8 mouse cellular contexts compared by ENCODE assay signal in the genomic region with DNA sequence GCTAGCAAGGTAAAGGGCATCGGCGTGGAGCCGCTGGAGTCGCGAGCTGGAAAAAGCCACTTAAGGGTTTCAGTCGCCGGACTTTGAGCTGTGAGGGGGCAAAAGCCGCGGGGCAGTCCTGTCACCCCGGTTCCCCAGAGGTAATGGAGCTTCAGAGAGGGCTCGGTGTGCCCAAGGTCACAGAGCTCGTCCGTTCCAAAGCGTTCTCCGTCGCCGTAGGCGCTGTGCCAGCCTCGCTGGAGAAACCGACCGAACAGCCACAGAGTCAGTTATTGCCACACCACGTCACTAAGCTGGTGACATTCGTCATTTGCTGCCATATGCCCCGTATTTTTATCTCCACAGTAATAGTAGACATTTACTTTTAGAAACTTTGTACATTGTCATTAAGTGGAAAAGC. TPM values are rescaled to one million over a fixed set of nuclear protein-coding genes. Genes with fewer than 3 reads are reported as not detected.
DNase-seq lines count a peak whose midpoint lies in the region; ATAC-seq lines count a peak whose summit lies in the region.

No protein-coding gene starts in this region.

- peak; percentile 72 for DNase-seq in urinary bladder, postnatal 14 days (ENCODE audit: low spot score)
- no peak for DNase-seq in urinary bladder, postnatal 10 days (ENCODE audit: low spot score)
- DNase-seq in cerebellum, adult 9-10 months = peak; percentile 83
- peak; percentile 44 to 78 for DNase-seq in frontal cortex, adult 2 months (ENCODE audit: extremely low spot score in 1 of 2, low spot score in 1 of 2)
- no peak for DNase-seq in hindbrain, embryonic 11.5 days (ENCODE audit: low spot score)
- DNase-seq in left cerebral cortex, adult 18-20 months (ENCODE audit: low spot score in 2 of 2) = peak; percentile 63 to 81
- DNase-seq in lung, postnatal 36 days = peak; percentile 83
- peak; percentile 89 for DNase-seq in skeletal muscle tissue, adult 2 months (ENCODE audit: low read depth, low spot score)

- WGBS in hindbrain, embryonic 11.5 days = under 1% methylated on average over 24 of the region's 24 CpGs

- peak overlapping the region; percentile 91 for H3K9ac ChIP-seq in hindbrain, embryonic 11.5 days (ENCODE audit: low read depth, low read length)

- H3K9me3 ChIP-seq in hindbrain, embryonic 11.5 days (ENCODE audit: control insufficient read depth, low read length) = no peaks in the 10 kb centered on the region

- no peaks in the 10 kb centered on the region for H3K36me3 ChIP-seq in hindbrain, embryonic 11.5 days (ENCODE audit: control insufficient read depth, insufficient read depth, low read length)

- peak overlapping the region; percentile 90 for H3K4me3 ChIP-seq in hindbrain, embryonic 11.5 days (ENCODE audit: low read depth, low read length)

- H3K27me3 ChIP-seq in hindbrain, embryonic 11.5 days (ENCODE audit: control insufficient read depth, insufficient read depth, low read length) = no peaks in the 10 kb centered on the region

- peak; percentile 76 for ATAC-seq in hindbrain, embryonic 11.5 days (ENCODE audit: low FRiP score)

- peak overlapping the region; percentile 51 for H3K4me2 ChIP-seq in hindbrain, embryonic 11.5 days (replicated peaks; ENCODE audit: low read depth, low read length)

- H3K27ac ChIP-seq in hindbrain, embryonic 11.5 days (ENCODE audit: low read depth, low read length) = peak overlapping the region; percentile 86

- H3K4me1 ChIP-seq in hindbrain, embryonic 11.5 days (replicated peaks; ENCODE audit: control insufficient read depth, insufficient read depth, low read length) = no peaks in the 10 kb centered on the region

RNA-seq across cellular contexts. Expression of gene Ciapin1, which starts 0.4 kb away (rescaled TPM):
- 40.5 and 44.8 TPM in 2 replicates for polyA plus RNA-seq in frontal cortex, adult 2 months (2012; rRNA removed)
- 124 and 145 TPM in 2 replicates for polyA plus RNA-seq in hindbrain, embryonic 11.5 days (2014; fragmentation: Nextera tagmentation; extraction: Ambion mirVana)
- total RNA-seq in left cerebral cortex, adult 18-20 months (2021) = 10 to 100 TPM; 72.3 to 75.6 TPM

RNA-seq across cellular contexts. Expression of gene Coq9, which starts 0.5 kb away (rescaled TPM):
- 94.0 and 109 TPM in 2 replicates for polyA plus RNA-seq in frontal cortex, adult 2 months (2012; rRNA removed)
- 52.3 and 55.0 TPM in 2 replicates for polyA plus RNA-seq in hindbrain, embryonic 11.5 days (2014; fragmentation: Nextera tagmentation; extraction: Ambion mirVana)
- total RNA-seq in left cerebral cortex, adult 18-20 months (2021) = 10 to 100 TPM; 76.6 to 90.5 TPM

RNA-seq across cellular contexts. Expression of gene Polr2c, which starts 18.6 kb away (rescaled TPM):
- 99.6 and 111 TPM in 2 replicates for polyA plus RNA-seq in frontal cortex, adult 2 months (2012; rRNA removed)
- 159 and 165 TPM in 2 replicates for polyA plus RNA-seq in hindbrain, embryonic 11.5 days (2014; fragmentation: Nextera tagmentation; extraction: Ambion mirVana)
- 10 to 100 TPM; 74.5 to 75.7 TPM for total RNA-seq in left cerebral cortex, adult 18-20 months (2021)

RNA-seq across cellular contexts. Expression of gene Ccl17, which starts 28.3 kb away (rescaled TPM):
- polyA plus RNA-seq in frontal cortex, adult 2 months (2012; rRNA removed) = 2.2 and 3.1 TPM in 2 replicates
- not detected in 2 replicates for polyA plus RNA-seq in hindbrain, embryonic 11.5 days (2014; fragmentation: Nextera tagmentation; extraction: Ambion mirVana)
- total RNA-seq in left cerebral cortex, adult 18-20 months (2021) = 1 to 10 TPM; 8.3 to 9.2 TPM

RNA-seq across cellular contexts. Expression of gene Dok4, which starts 37.5 kb away (rescaled TPM):
- 19.4 and 21.0 TPM in 2 replicates for polyA plus RNA-seq in frontal cortex, adult 2 months (2012; rRNA removed)
- 13.5 and 14.7 TPM in 2 replicates for polyA plus RNA-seq in hindbrain, embryonic 11.5 days (2014; fragmentation: Nextera tagmentation; extraction: Ambion mirVana)
- total RNA-seq in left cerebral cortex, adult 18-20 months (2021) = 10 to 100 TPM; 18.6 to 20.9 TPM

Comparison
In these comparisons a context has a peak if more than half of its experiments do, and no peak if none do; other contexts are left out.
1. DNase-seq: peak in urinary bladder, postnatal 14 days (single experiment), cerebellum, adult 9-10 months (single experiment), frontal cortex, adult 2 months (2 of 2), left cerebral cortex, adult 18-20 months (2 of 2), lung, postnatal 36 days (single experiment) and skeletal muscle tissue, adult 2 months (single experiment); none in urinary bladder, postnatal 10 days (single experiment) and hindbrain, embryonic 11.5 days (single experiment).